Mouse (Mus musculus) spleen, adult 2 months (tissue): ENCODE results near the gene BC049715.

Experiments
- CTCF ChIP-seq: fragments of 200-500 bp; IDR thresholded peaks from 2 replicates; pipeline ENCODE4 v1.5.1; 2011; ENCODE audit warnings: mild to moderate bottlenecking, inconsistent platforms; ENCODE audit not compliant: insufficient read depth, insufficient read length, insufficient replicate concordance; ENCODE audit errors: extremely low read depth
- POLR2A ChIP-seq: fragments of 200-500 bp; IDR thresholded peaks from 2 replicates; pipeline ENCODE4 v1.6.1; 2011; ENCODE audit warnings: low read depth, low read length, inconsistent platforms

DNA sequence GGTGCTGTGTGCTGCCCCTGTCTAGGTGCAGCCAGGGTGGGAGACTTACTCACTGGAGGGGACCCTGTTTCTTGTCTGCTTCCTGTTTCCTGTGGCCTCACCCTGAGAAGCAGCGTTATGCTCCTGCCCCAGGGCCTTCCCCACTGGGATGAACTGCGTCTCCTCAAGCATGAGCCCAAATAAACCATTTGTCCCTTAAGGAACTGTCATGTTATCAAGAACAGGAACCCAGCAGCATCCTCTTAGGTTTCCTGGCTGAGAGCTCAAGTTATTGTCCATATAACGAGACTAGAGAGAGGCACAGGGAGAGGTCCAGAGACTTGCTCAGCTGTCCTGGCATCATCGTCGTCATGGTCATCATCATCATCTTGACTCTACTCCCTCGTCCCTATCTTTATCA, 22.8 kb downstream of the BC049715 start:
- no peak for TF ChIP-seq CTCF
- TF ChIP-seq POLR2A, result no peak
